Mouse (Mus musculus) heart, postnatal 36 days (tissue): ENCODE data around the gene Vgf. TPM values are rescaled to one million over a fixed set of nuclear protein-coding genes. Genes with fewer than 3 reads are reported as not detected.

ENCODE experiments used
- DNase-seq, 2 experiments: peaks; one replicate each; pipeline ENCODE4 v3.0.0; 2021 to 2022
- intact Hi-C: fragments of 180-260 bp; cut with DNase I; formaldehyde crosslinking; loops from one replicate; pipeline ENCODE4 v1.15.1; 2025
- microRNA-seq, 2 experiments: library from miRNA; unstranded; fragments of <30 nt; microRNA quantifications; one replicate each; pipeline ENCODE4 v1.2.0; 2021; ENCODE audit warnings: borderline number of aligned reads in 2 of 2
- total RNA-seq, 2 experiments: library from RNA; stranded (reverse); gene quantifications; 2 replicates each; pipeline ENCODE4 v1.2.3; 2021

Vgf gene
- total RNA-seq, 2 experiments from 2014 or later = 0.11 TPM; not detected in 1

GRCm38 (mm10) chr5:137065923-137066322 lies 39.7 kb downstream of the Vgf start:
- no peak for DNase-seq
- intact Hi-C loops = no loop called here

DNA sequence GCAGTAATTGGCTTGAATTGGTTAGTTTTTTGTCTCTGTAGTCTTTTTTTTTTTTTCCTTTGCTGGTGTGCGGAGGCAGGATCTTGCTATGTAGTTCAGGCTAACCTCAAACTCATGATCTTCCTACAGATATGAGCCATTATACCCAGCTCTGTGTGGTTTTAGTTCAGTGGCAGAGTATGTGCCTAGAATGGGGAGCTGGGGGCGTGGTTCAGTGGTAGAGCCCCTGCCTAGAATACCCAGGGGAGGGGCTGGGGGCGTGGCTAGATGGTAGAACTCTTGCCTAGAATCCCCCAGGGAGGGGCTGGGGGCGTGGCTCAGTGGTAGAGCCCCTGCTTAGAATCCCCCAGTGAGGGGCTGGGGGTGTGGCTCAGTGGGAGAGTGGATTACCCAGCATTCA lies 42.5 kb downstream of the Vgf start:
- intact Hi-C loops = no loop called here
- DNase-seq = no peak

- intact Hi-C loops = loop anchor here (2.0 kb wide), 1 partner anchor 36 kb away; no protein-coding TSS in a partner anchor
- no peak for DNase-seq
These were observed 44.9 kb downstream of the Vgf start for GRCm38 (mm10) chr5:137070881-137071605.

DNA sequence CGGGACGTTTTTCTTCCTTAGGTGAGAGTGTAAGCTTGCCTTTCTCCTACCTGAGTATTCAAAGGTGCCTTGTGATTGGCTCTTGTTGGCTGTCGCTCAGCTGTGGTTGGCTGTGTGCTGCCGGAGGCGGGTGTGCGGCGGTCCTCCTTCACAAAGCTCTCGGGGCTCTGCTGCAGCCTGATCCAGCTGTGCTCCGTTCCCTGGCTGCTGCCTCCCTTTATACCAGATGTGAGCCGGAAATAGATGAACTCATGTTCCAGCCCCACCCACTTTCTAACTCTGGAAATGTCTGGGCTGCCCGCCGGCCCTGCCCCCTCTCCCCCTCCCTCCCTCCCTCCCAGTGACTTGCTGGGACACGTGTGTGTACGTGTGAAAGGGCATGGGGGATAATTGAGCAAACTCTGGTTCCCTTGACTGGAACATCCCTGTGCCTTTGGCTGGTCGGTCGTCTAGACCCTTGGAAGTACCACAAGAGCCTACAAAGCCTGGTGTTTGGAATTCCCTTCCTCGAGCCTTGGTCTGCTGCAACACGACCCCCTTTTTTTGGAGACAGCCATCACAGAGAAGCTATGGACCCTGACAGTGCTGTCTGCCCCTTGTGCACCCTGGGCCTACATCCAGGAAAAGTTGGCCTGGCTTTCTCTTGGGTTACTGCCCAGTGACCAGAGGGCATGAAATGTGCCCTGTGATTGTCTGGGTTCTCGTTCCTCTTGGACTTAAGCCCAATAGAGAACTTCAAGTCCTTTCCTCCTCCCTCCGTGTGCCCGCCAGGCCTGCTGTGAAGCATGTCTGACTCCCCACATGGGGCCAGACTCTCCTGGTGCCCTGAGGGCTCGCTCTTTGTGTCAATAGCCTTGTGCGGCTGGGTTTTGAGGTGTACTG lies 46.1 kb downstream of the Vgf start, which contains the start of gene Serpine1:
Gene Serpine1 (minus strand): TSS at position 190 of the 882 bp plus-strand sequence.
- DNase-seq = peak; percentile 85 to 91
- intact Hi-C loops = no loop called here

DNA sequence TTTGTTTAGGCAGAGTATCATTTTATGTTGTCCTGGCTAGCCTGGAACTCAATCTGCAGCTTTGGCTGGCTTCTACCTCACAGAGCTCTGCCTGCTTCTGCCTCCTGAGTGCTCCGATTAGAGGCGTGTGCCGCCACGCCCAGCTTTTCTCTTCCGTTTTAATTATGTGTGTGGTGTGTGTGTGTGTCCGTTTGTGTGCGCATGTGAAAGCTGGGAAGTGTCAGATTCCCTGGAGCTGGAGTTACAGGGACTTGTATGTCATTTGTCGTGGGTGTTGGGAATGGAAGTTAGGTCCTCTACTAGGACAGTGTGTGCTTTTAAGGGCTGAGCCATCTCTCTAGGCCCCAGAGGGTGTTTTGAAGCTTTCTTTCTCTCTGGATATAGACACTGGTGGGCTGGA lies 46.9 kb downstream of the Vgf start:
- intact Hi-C loops = no loop called here
- DNase-seq = no peak

DNA sequence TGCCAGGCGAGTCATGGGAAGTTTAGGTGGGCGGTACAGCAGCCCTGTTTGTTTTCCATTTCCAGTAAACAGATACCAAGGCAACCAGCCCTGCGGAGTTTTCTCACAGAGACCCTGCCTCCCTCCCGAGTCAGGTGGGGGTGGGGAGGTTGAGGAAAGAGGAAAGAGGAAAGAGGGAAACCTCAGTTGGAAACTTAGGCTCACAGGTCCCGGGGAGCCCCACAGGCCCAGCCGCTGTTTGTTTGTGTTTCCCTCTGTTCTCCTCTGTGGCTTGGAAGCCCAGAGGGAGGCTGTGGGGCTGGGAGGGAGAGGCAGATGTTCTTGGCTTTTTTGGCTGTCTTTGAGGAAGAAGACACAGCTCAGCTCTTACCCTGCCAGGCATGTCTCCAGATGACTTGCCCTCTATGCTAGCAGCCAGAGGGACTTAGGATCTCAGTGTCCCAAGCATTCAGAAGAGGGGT lies 48.0 kb downstream of the Vgf start:
- peak; percentile 44 to 66 for DNase-seq
- intact Hi-C loops = no loop called here

DNA sequence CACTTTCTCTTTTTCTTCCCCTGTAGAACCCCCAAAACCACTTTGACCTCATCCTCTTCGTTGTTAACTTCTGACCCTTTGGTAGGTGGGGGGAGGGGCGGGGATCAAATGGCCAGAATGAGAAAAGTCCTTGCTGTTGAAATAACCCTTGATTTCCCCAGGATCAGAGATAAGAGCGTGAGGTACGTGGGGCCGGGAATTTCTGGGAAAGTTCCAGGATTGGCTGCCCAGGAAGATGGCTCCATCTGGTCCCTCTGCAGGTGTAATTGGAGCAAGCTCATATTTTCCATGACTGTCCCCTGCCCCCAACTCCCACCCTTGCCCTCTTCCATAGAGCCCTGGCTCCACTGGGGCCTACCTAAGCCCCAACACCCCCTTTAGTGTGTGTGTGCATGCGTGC lies 49.5 kb downstream of the Vgf start:
- no peak for DNase-seq
- intact Hi-C loops = no loop called here

GRCm38 (mm10) chr5:137076191-137076930 lies 50.2 kb downstream of the Vgf start:
- intact Hi-C loops = no loop called here
- peak; percentile 53 to 62 for DNase-seq

- intact Hi-C loops = no loop called here
- no peak for DNase-seq
These were observed 51.0 kb downstream of the Vgf start for GRCm38 (mm10) chr5:137077187-137077586.

DNA sequence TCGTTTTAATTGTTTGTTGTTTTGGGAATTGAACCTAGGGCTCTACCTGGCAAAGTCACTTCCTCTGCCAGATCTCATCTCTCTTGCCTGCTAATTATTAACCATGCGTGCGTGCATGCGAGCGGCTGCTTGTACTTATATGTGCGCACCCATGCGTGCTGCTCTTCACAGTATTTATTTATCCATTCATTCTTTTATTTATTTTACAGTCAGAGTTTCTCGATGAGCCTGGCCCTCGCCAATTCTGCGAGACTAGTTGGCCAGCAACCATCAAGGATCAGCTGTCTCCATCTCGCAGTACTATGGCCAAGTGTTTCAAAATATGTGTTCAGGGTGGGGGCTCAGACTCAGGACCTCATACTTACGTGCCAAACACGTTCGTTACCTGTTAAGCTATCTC lies 51.8 kb downstream of the Vgf start:
- DNase-seq = no peak
- intact Hi-C loops = no loop called here

GRCm38 (mm10) chr5:137078616-137079015 lies 52.4 kb downstream of the Vgf start:
- no peak for DNase-seq

GRCm38 (mm10) chr5:137079849-137080248 lies 53.7 kb downstream of the Vgf start:
- DNase-seq = no peak
- intact Hi-C loops = no loop called here

More at GRCm38 (mm10) chr5:137078616-137079015, 52.4 kb downstream of the Vgf start:
- intact Hi-C loops = no loop called here

Small RNAs within 50 kb of the gene (microRNA-seq; reads per million reads assigned to microRNA genes)
- 16.1 to 18.1 reads per million in 2 experiments for gene Mir702

Other genes starting within 250 kb of the Vgf start
- 1 to 10 TPM in 1 of 2 experiments, under 1 TPM in 1; 0.76 to 1.1 TPM for gene Col26a1, start 143.2 kb upstream of the Vgf start, total RNA-seq
- gene Ift22, start 118.2 kb upstream of the Vgf start, total RNA-seq = 10 to 100 TPM; 11.0 to 11.6 TPM
- 100 to 1,000 TPM; 178 to 185 TPM for gene Fis1, start 73.1 kb upstream of the Vgf start, total RNA-seq
- gene Cldn15, start 59.8 kb upstream of the Vgf start, total RNA-seq = 10 to 100 TPM in 1 of 2 experiments, 1 to 10 TPM in 1; 9.8 to 11.3 TPM
- gene Plod3, start 39.4 kb upstream of the Vgf start, total RNA-seq = 10 to 100 TPM; 36.9 to 45.6 TPM
- 10 to 100 TPM; 58.2 to 67.8 TPM for gene Znhit1, start 38.4 kb upstream of the Vgf start, total RNA-seq
- 10 to 100 TPM; 38.8 to 41.3 TPM for gene Ap1s1, start 19.7 kb downstream of the Vgf start, total RNA-seq
- 10 to 100 TPM; 28.1 to 42.8 TPM for gene Serpine1, start 45.9 kb downstream of the Vgf start, total RNA-seq
- gene Trim56, start 89.8 kb downstream of the Vgf start, total RNA-seq = 10 to 100 TPM; 19.9 to 23.0 TPM
- not detected for gene Muc3, start 122.9 kb downstream of the Vgf start, total RNA-seq
- under 1 TPM in 1 of 2 experiments, not detected in 1; 0.36 TPM for gene Muc3a, start 186.0 kb downstream of the Vgf start, total RNA-seq